Mouse (Mus musculus) midbrain, embryonic 10.5 days (tissue): ENCODE measurements at regions not wholly inside any gene's neighbourhood (a gene's known extent, or its start where the extent isn't known, plus 50 kb on each side); places are given as distances from the start of the nearest gene placed in this dataset.

Experiments used
- DNase-seq: peaks from one replicate; pipeline ENCODE4 v3.0.0-alpha.2; 2017; ENCODE audit warnings: low spot score
- H3K27ac ChIP-seq: fragments of 300-500 bp; sonication (generic); replicated peaks from 2 replicates; pipeline ENCODE4 v1.5.1; 2016; ENCODE audit warnings: mild to moderate bottlenecking
- H3K27me3 ChIP-seq: fragments of 300-500 bp; sonication (generic); 2 replicates; pipeline ENCODE4 v1.6.1; 2016; ENCODE audit warnings: low read depth, mild to moderate bottlenecking; ENCODE audit not compliant: poor library complexity, severe bottlenecking
- H3K36me3 ChIP-seq: fragments of 300-500 bp; sonication (generic); 2 replicates; pipeline ENCODE4 v1.6.1; 2016; ENCODE audit warnings: mild to moderate bottlenecking, moderate library complexity
- H3K4me1 ChIP-seq: fragments of 300-500 bp; sonication (generic); 2 replicates; pipeline ENCODE4 v1.6.1; 2016
- H3K4me3 ChIP-seq: fragments of 300-500 bp; sonication (generic); 2 replicates; pipeline ENCODE4 v1.5.1; 2016; ENCODE audit warnings: mild to moderate bottlenecking, moderate library complexity
- H3K9me3 ChIP-seq: fragments of 300-500 bp; sonication (generic); replicated peaks from 2 replicates; pipeline ENCODE4 v1.6.1; 2016; ENCODE audit warnings: mild to moderate bottlenecking
- WGBS: fragments of 180-500 bp; shearing (Covaris S2); methylation state at CpG from one replicate; pipeline ENCODE4 v1.1.7; 2016; 5-methylcytosine and 5-hydroxymethylcytosine counted together

DNA sequence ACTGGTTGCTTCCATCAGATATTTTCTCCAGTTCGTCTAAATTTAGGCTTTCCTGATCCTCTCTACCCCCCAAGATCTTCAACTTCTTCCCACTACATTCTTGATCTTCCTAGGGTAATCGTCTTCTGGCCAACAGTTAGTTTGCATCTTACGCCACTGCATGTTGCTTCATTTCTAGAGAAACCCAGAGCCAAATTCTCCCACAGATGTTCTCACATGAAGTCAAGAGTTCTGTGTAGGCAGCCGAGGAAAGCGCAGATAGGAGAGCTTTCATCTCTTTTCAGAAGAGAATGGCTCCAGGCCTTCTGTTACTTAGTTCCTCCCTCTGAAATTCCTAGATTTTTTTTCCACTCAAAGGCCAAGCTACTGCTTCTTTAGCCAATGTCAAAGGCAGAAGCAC lies 179.9 kb downstream of the Fgf10 start:
- H3K4me3 ChIP-seq, result no peak overlapping the region
- H3K9me3 ChIP-seq, result no peaks in the 10 kb centered on the region
- no peaks in the 10 kb centered on the region for H3K36me3 ChIP-seq
- no peaks in the 10 kb centered on the region for H3K27me3 ChIP-seq
- DNase-seq, result no peak
- no peak overlapping the region for H3K27ac ChIP-seq
- no peaks in the 10 kb centered on the region for H3K4me1 ChIP-seq
- WGBS, result 94% methylated on average over 5 of the region's 5 CpGs

DNA sequence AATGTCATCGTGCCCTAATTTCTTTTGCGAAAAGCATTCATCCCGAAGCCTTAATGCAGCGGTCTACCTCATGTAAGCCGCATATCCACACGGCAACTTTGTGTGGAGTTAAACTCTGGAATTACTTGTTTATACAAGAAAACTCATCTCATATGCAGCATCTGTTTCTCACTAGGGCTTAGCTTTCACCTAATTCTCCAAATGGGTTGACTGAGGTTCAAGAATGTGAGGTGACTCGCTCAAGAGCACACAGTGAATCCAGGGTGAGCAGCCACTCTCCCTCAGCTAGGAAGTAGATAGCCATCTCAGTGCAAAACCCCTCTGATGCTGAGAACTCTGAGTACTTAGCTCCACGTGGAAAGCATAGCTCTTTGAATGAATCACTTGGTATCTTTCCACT lies 181.1 kb downstream of the Fgf10 start:
- Histone ChIP-seq H3K36me3 (no peaks in the 10 kb centered on the region), H3K27me3 (no peaks in the 10 kb centered on the region), H3K9me3 (no peaks in the 10 kb centered on the region), H3K4me1 (no peaks in the 10 kb centered on the region), H3K4me3 (no peak overlapping the region), H3K27ac (no peak overlapping the region)
- DNase-seq, result no peak
- 85% methylated on average over 8 of the region's 8 CpGs for WGBS

DNA sequence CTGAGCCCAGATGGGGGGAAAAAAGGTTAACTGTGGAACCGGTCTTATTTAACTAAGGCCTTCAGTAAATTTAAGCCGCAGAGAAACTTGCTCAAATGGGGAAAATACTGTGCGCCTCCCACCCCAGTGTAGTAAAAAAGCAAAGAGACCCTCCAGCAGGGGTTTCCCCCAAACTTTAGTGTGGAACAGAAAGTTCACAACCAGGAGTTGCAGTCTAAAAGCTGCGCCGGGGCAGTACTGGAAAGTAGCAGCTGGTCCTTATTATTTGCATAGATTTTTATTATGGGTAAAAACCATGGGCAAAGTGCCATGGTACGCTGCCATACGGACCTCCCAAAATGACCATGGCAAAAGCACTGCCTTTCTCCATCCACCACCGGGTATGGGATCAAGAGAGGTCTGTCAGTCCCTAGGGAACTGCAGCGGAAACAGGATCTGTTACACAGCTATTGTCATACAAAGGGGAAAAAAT lies 216.8 kb downstream of the Fgf10 start:
- WGBS, result 67% methylated on average over 9 of the region's 9 CpGs
- no peak overlapping the region for H3K27ac ChIP-seq
- no peaks in the 10 kb centered on the region for H3K4me1 ChIP-seq
- no peak overlapping the region for H3K4me3 ChIP-seq
- no peaks in the 10 kb centered on the region for H3K9me3 ChIP-seq
- DNase-seq, result no peak
- no peaks in the 10 kb centered on the region for H3K36me3 ChIP-seq
- no peaks in the 10 kb centered on the region for H3K27me3 ChIP-seq

DNA sequence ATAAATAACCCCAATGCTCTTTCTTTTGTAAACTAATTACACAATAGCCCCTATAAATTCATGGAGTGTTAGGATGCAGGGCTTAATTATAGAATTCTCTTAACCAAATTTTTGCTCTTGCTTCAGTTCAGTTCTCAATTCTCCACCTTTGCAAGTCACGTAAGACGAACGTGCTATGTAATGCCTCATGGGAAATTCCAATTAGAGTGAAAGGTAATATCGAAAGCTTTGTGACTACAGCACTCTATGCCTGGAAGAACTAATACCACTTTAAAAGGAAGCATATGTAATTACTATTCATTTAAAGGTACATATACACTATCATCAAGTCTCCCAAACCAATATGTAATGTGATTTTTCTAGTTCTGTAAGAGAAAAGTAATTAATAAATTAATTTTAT lies 225.5 kb downstream of the Fgf10 start:
- Histone ChIP-seq H3K9me3 (no peaks in the 10 kb centered on the region), H3K27ac (no peak overlapping the region), H3K27me3 (no peaks in the 10 kb centered on the region), H3K36me3 (no peaks in the 10 kb centered on the region), H3K4me1 (no peaks in the 10 kb centered on the region), H3K4me3 (no peak overlapping the region)
- no peak for DNase-seq
- 91% methylated on average over 4 of the region's 4 CpGs for WGBS

DNA sequence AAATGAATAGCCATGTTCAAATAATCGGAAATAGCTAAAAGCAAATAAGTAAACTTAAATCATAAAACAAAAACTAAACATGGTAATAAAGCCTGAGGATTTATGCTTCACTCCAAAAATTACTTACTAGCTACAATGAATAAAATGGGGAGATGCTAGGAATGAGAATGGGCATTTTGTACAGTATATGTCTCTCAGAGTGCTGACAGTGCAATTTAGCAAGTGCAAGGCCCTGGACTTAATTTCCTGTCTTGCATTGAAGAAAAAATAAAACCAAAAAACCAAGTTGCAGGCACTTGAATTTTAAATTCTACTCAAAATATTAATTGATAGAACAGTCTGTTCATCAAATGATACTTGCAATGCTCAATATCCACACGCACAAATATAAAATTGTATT lies 232.4 kb downstream of the Fgf10 start:
- DNase-seq, result no peak
- Histone ChIP-seq H3K4me1 (no peaks in the 10 kb centered on the region), H3K27ac (no peak overlapping the region), H3K36me3 (no peaks in the 10 kb centered on the region), H3K27me3 (no peaks in the 10 kb centered on the region), H3K9me3 (no peaks in the 10 kb centered on the region), H3K4me3 (no peak overlapping the region)
- WGBS, result 89% methylated on average over 2 of the region's 2 CpGs

DNA sequence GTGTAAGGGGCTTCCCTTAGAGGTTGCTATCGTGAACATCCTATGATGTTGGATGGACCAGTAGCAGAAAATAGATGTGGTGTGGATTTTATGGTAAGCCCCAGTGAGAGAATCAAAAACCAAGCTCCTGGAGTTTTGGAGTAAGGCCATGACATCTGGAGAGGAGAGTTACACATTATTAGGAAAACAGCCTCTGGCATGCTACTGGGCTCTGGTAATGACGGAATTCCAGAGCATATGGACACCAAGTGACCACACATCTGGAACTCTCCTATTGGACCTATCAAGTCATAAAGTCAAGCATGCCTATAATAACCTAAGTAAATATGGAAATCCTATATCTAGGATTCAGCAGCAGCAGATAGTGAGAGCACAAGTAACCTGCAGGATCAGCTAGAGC lies 240.8 kb downstream of the Fgf10 start:
- Histone ChIP-seq H3K36me3 (no peaks in the 10 kb centered on the region), H3K9me3 (no peaks in the 10 kb centered on the region), H3K4me1 (no peaks in the 10 kb centered on the region), H3K27ac (no peak overlapping the region), H3K27me3 (no peaks in the 10 kb centered on the region), H3K4me3 (no peak overlapping the region)
- no peak for DNase-seq
- WGBS, result 79% methylated on average over 2 of the region's 2 CpGs

DNA sequence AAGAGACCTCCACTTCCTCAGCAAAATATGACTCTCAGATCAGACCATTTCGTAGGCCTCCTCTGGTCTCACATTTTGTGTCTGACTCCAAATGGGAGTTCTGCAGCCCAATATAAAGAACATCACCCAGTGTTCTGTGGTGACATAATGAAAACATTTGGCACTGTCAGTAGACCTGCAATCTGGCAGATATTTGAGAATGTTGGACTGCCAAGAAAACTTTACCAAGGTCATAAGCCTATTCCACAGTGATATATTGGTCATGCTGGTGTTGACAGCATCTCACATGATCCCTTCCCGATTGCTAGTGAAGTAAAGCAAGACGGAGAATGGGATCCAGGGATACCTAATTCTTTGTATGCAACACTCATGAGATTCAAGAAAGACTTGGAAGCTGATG lies 271.2 kb downstream of the Fgf10 start:
- WGBS, result 90% methylated on average over 3 of the region's 3 CpGs
- Histone ChIP-seq H3K27ac (no peak overlapping the region), H3K4me1 (no peaks in the 10 kb centered on the region), H3K9me3 (no peaks in the 10 kb centered on the region), H3K27me3 (no peaks in the 10 kb centered on the region), H3K36me3 (no peaks in the 10 kb centered on the region), H3K4me3 (no peak overlapping the region)
- DNase-seq, result no peak

DNA sequence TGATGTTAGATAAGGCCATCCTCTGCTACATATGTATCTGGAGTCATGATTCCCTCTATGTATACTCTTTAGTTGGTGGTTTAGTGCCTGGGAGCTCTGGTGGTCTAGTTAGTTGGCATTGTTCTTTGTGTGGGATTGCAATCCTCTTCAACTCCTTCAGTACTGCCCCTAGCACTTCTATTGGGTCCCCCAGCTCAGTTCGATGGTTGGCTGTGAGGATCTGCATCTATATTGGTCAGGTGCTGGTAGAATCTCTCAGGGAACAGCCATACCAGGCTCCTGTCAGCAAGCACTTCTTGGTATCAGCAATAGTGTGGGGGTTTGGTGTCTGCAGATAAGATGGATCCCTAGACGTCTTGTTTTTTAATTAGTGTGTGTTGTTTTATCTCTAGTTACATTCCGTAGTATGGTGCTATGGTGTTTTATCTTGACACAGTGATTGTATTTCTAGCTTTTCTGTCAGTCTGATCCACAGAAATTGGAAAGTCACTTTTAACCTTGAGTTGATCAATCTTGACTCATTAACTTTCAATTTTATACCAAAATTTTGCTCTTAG lies 296.6 kb downstream of the Fgf10 start:
- H3K27me3 ChIP-seq, result no peaks in the 10 kb centered on the region
- no peak overlapping the region for H3K27ac ChIP-seq
- H3K4me3 ChIP-seq, result no peak overlapping the region
- H3K36me3 ChIP-seq, result no peaks in the 10 kb centered on the region
- no peaks in the 10 kb centered on the region for H3K4me1 ChIP-seq
- no peak for DNase-seq
- 77% methylated on average over 3 of the region's 3 CpGs for WGBS
- no peaks in the 10 kb centered on the region for H3K9me3 ChIP-seq

DNA sequence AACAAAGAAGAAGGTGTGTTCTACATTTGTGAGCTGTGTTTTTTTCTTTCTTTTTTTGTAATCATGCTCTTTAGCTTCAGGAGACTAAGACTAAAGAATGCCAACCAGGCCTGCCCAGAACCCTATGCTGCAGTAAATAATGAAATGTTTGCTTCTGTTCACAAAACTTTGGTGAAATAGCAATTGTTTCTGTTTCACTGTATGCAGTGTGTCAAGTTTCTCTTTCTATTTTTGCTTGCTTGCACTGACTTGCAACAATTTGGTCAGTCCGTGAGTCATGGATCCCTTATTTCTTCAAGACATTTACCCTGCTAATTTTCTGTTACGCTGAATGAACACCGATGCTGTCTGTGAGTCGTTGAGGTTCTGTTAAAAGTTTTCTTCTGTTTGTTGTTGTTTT lies 298.1 kb downstream of the Fgf10 start:
- no peaks in the 10 kb centered on the region for H3K36me3 ChIP-seq
- WGBS, result 93% methylated on average over 4 of the region's 4 CpGs
- H3K27me3 ChIP-seq, result no peaks in the 10 kb centered on the region
- no peak for DNase-seq
- H3K4me3 ChIP-seq, result no peak overlapping the region
- no peaks in the 10 kb centered on the region for H3K4me1 ChIP-seq
- no peaks in the 10 kb centered on the region for H3K9me3 ChIP-seq
- no peak overlapping the region for H3K27ac ChIP-seq

DNA sequence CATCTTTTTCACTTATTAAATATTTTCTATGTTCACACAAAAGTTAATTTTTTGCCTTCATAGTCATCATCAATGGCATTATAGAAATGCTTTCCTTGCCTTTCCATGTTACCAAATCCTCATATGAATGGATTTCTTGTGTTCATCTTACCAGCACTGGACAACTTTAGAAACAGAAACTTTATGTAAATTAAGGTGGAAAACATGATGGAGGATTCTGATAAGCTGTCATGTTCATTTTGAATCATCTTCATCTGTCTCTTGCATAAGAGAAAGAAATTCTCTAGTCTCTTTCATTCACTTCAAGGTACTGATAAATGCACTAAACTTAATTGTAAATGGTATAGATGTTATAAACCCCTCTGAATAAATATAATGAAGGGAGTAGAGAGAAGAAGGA lies 305.4 kb downstream of the Fgf10 start:
- no peaks in the 10 kb centered on the region for H3K4me1 ChIP-seq
- H3K27me3 ChIP-seq, result no peaks in the 10 kb centered on the region
- no peak overlapping the region for H3K27ac ChIP-seq
- no peaks in the 10 kb centered on the region for H3K36me3 ChIP-seq
- H3K9me3 ChIP-seq, result no peaks in the 10 kb centered on the region
- DNase-seq, result no peak
- H3K4me3 ChIP-seq, result no peak overlapping the region

DNA sequence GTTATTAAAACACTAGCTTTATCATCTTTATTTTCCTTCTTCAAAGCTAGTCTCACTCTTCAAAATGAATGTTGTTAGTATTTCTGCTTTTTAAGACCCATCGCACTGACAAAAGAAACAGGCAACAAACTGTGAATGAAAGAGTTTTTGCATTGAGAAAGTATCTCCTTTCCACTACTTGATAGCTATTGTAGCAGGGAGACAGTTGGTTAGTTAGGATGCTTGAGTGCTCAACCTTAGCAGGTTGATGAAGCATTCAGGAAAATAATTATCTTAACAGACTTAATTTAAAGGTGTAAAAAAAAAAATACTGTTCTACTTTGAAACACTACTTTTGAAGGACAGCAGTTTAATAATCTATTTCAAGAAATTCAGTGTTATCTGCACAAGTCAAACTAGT lies 305.9 kb downstream of the Fgf10 start:
- no peak for DNase-seq
- Histone ChIP-seq H3K27me3 (no peaks in the 10 kb centered on the region), H3K4me1 (no peaks in the 10 kb centered on the region), H3K36me3 (no peaks in the 10 kb centered on the region), H3K27ac (no peak overlapping the region), H3K4me3 (no peak overlapping the region), H3K9me3 (no peaks in the 10 kb centered on the region)
- 71% methylated on average over 1 of the region's 1 CpGs for WGBS

DNA sequence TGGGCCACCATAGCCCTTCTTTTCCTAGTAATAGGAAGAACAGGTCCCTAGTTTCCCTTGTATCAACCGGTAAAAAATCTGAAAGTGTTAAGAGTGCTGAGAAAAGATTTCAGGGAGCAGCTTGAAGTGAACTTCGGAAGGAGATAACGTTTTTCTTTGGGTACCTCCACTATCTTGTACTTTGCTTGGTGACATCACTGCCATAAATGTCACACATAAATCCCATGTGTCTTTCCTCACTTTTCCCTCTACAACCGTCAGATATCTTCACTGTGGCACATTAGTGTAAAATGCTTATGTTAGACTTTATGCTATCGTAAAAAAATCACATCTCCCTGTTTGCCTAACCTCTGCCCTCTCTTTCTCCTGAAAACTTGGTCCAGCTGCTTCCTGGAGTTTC lies 309.9 kb downstream of the Fgf10 start:
- 88% methylated on average over 5 of the region's 5 CpGs for WGBS
- DNase-seq, result no peak

DNA sequence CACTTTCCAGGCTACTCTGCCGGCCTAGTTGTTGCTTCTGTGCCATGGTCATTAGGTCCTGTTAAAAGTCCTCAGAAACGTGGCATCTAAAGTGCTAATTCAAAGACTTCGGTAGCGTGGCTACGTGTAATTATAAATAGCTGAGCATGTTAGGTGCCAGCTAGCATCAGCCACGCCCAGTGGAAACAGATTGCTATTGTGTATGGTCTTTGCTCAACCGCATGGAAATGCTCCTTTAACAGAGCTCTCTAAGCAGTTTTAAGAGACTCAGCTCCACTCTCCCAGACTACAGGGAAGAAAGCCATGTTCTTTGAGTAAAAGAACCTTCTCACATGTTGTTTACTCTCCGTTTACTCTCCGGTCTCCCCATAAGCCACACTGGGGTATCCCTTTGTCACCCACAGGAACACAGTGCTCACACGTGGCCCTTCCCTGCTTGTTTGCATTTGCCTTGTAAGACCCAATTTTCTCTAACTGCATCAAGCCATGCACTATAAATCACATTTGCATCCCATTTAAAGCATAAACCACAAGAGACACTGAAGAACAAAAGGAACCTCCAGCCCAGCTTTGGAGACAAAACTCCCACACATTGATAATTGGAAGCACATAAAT lies 311.7 kb downstream of the Fgf10 start:
- Histone ChIP-seq H3K27ac (no peak overlapping the region), H3K27me3 (no peaks in the 10 kb centered on the region), H3K4me3 (no peak overlapping the region), H3K9me3 (no peaks in the 10 kb centered on the region), H3K36me3 (no peaks in the 10 kb centered on the region), H3K4me1 (no peaks in the 10 kb centered on the region)
- DNase-seq, result no peak
- 79% methylated on average over 10 of the region's 10 CpGs for WGBS

More for the DNA sequence above, 309.9 kb downstream of the Fgf10 start:
- Histone ChIP-seq H3K4me3 (no peak overlapping the region), H3K27me3 (no peaks in the 10 kb centered on the region), H3K9me3 (no peaks in the 10 kb centered on the region), H3K27ac (no peak overlapping the region), H3K36me3 (no peaks in the 10 kb centered on the region), H3K4me1 (no peaks in the 10 kb centered on the region)

DNA sequence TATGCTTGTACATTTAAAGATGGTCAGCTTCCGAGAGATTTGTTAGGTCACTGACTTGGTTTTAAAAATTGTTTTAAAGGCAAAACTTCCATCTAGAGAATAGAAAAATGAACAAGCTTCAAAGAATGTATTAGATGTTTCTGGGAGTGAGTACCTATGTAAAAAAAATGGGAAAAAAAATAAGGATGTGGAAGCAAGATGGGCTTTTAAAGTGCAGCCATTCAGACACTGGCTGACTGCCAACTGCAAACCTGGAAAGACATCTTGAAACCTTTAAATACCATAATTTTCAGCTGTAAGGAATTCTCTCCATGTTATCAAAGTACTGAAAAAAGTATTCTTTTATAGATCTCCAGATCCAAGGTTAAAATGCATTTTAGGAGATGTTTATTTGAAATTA lies 315.7 kb downstream of the Fgf10 start:
- WGBS, result 93% methylated on average over 1 of the region's 1 CpGs
- no peak for DNase-seq
- Histone ChIP-seq H3K4me1 (no peaks in the 10 kb centered on the region), H3K4me3 (no peak overlapping the region), H3K9me3 (no peaks in the 10 kb centered on the region), H3K27me3 (no peaks in the 10 kb centered on the region), H3K36me3 (no peaks in the 10 kb centered on the region), H3K27ac (no peak overlapping the region)
